Mouse (Mus musculus) thymus, adult 2 months (tissue): ENCODE measurements around the gene Adat3. TPM values are rescaled to one million over a fixed set of nuclear protein-coding genes. Genes with fewer than 3 reads are reported as not detected.
"Not testable (repeated sequence)": the region's sequence is repeated elsewhere in the genome, so short reads cannot be mapped to it uniquely, and the experiment has no call there.

ENCODE experiments used
- DNase-seq: peaks from one replicate; pipeline ENCODE4 v3.0.0; 2021
- H3K27ac ChIP-seq: fragments of 200-500 bp; 2 replicates; pipeline ENCODE4 v1.5.1; 2012; ENCODE audit warnings: low read length, control low read depth; ENCODE audit not compliant: control insufficient read depth, insufficient read depth
- H3K27me3 ChIP-seq: fragments of 200-500 bp; 2 replicates; pipeline ENCODE4 v1.6.1; 2012; ENCODE audit warnings: mild to moderate bottlenecking, low read length, moderate library complexity, mixed read lengths; ENCODE audit not compliant: control insufficient read depth, insufficient read depth
- H3K36me3 ChIP-seq: fragments of 200-500 bp; 2 replicates; pipeline ENCODE4 v1.6.1; 2012; ENCODE audit warnings: mild to moderate bottlenecking, low read length, moderate library complexity; ENCODE audit not compliant: control insufficient read depth, insufficient read depth
- H3K4me1 ChIP-seq: fragments of 200-500 bp; replicated peaks from 2 replicates; pipeline ENCODE4 v1.6.1; 2012; ENCODE audit warnings: low read length; ENCODE audit not compliant: control insufficient read depth, insufficient read depth
- H3K4me3 ChIP-seq: fragments of 200-500 bp; 2 replicates; pipeline ENCODE4 v1.5.1; 2012; ENCODE audit warnings: mild to moderate bottlenecking, low read length, control low read depth, moderate library complexity; ENCODE audit not compliant: control insufficient read depth, insufficient read depth
- CTCF ChIP-seq: fragments of 200-500 bp; IDR thresholded peaks from 2 replicates; pipeline ENCODE4 v1.5.1; 2012; ENCODE audit warnings: mild to moderate bottlenecking, control low read depth, low read length, moderate library complexity, borderline replicate concordance; ENCODE audit not compliant: control insufficient read depth, poor library complexity, insufficient read depth; ENCODE audit errors: extremely low read depth
- POLR2A ChIP-seq: fragments of 200-500 bp; IDR thresholded peaks from 2 replicates; pipeline ENCODE4 v1.6.1; 2012; ENCODE audit warnings: mild to moderate bottlenecking, low read length, control low read depth, moderate library complexity; ENCODE audit not compliant: control insufficient read depth, poor library complexity, insufficient read depth; ENCODE audit errors: extremely low read depth
- WGBS: fragments of 180-500 bp; shearing (Covaris S2); methylation state at CpG from one replicate; pipeline ENCODE4 v1.1.7; 2018; 5-methylcytosine and 5-hydroxymethylcytosine counted together
- polyA plus RNA-seq: library from polyadenylated mRNA; depleted of rRNA; stranded (reverse); fragments of >200 nt; gene quantifications from 2 replicates; pipeline ENCODE4 v1.2.3, GENCODE M21; 2012

Adat3 gene
- polyA plus RNA-seq, 1 experiment = 42.9 TPM

DNA sequence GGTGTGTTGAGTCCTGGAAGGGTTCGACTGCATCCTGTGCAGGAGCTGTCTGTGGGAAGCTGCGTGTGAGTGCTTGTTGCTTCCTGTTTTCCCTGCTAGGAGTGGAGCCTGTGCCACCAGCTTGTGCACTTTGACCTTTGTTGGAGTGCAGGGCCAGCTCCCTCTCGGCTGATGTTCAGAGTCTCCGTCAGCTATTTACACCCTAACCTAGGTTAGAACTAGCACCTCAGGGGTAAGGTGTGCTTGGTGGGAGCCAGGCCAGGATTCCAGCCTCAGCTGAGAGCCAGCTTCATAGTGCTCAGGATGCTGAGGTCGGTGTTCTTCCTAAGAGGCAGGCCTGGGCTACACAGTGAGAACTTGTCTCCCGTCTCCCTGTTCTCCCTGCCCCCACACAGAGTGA, 32.7 kb downstream of the Adat3 start:
- Histone ChIP-seq H3K4me1 (peaks cover 2% of the 10 kb centered on the region; the same call in 1 of the 2 replicates), H3K27me3 (no peaks in the 10 kb centered on the region), H3K4me3 (no peak overlapping the region), H3K27ac (no peak overlapping the region), H3K36me3 (peaks cover 57% of the 10 kb centered on the region)
- DNase-seq = no peak
- TF ChIP-seq POLR2A (no peak), CTCF (no peak)
- WGBS = 94% methylated on average over 6 of the region's 6 CpGs

DNA sequence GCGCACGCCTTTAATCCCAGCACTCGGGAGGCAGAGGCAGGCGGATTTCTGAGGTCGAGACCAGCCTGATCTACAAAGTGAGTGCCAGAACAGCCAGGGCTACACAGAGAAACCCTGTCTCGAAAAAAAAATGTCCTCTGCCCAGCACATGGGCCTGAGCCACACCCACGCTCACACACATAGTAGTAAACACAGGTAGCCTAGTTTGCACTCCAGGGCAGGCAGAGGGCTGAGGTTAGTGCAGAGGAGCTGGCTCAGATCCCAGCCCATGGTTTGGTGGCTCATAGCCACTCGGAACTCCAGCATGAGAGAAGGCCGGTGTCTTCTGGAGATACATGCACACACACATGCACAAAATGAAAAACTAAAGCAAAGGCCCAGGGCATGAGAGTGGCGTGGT, 44.3 kb downstream of the Adat3 start:
- no peaks in the 10 kb centered on the region for H3K36me3 ChIP-seq
- no peaks in the 10 kb centered on the region for H3K27me3 ChIP-seq
- no peak for DNase-seq
- no peak overlapping the region for H3K4me3 ChIP-seq
- H3K4me1 ChIP-seq = no peaks in the 10 kb centered on the region; the same call in 1 of the 2 replicates
- no peak for TF ChIP-seq POLR2A
- TF ChIP-seq CTCF = no peak
- no peak overlapping the region for H3K27ac ChIP-seq
- WGBS = 97% methylated on average over 10 of the region's 10 CpGs

DNA sequence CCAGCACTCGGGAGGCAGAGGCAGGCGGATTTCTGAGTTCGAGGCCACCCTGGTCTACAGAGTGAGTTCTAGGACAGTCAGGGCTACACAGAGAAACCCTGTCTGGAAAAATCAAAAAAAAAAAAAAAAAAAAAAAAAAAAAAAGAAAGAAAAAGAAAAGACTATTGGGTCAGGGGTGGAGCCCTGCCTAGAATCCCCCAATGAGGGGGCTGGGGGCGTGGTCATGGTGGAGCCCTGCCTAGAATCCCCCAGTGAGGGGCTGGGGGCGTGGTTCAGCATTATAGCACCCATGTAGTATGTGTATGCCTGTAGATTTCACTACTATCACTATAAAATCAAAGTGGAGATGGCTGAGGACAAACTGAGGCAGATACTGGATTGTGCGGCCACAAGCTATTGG, 47.2 kb downstream of the Adat3 start:
- H3K4me1 ChIP-seq, DNase-seq, H3K27ac ChIP-seq, H3K27me3 ChIP-seq, H3K36me3 ChIP-seq, H3K4me3 ChIP-seq: not testable (repeated sequence)
- 95% methylated on average over 6 of the region's 6 CpGs for WGBS

DNA sequence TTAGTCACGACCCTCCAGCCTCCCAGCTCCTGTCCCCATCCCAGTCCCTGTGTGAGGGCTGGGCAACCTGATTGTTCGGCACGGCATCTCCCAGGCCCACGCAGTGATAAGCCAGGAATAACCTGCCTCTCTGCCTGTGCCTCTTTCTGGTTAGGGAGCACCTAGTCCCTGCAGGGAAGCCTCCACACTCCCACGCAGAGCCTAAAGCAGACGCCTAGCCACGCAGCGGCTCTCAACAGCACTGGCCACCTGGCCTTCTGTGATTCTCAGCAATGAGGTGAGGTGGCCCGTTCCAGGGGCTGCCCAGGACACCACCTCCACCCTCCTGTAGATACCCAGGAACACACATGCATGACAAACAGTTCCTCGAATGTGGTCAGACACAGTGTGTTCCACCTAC, 47.7 kb downstream of the Adat3 start:
- Histone ChIP-seq H3K36me3 (no peaks in the 10 kb centered on the region), H3K27me3 (no peaks in the 10 kb centered on the region), H3K4me1 (peaks cover 11% of the 10 kb centered on the region), H3K4me3 (no peak overlapping the region), H3K27ac (no peak overlapping the region)
- no peak for DNase-seq
- TF ChIP-seq CTCF (no peak), POLR2A (no peak)
- 95% methylated on average over 10 of the region's 10 CpGs for WGBS

DNA sequence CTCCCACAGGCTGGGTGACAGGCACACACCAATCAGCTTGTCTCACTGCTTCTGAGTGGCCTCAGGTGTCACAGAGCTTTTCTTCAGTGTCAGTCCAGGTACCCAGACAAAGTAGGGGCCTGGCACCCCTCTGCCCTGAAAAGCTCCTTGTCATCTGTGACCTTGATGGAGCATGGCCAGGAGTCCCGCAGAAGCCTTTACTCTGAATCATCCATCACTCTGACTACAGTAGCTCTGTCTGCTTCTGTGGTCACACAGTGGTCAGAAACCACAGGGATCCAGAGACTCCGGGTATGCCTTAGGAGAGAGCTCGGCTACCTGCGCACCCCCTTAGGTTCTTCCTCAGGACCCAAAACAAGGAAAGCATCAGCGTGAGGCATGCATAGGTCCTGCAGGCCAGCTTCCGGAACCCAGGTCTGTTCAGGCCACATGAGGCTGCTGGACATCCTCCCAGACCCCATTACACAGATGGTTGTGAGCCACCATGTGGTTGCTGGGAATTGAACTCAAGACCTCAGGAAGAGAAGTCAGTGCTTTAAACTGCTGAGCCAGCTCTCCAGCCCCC, 50.6 kb downstream of the Adat3 start:
- Histone ChIP-seq H3K27ac (no peak overlapping the region), H3K4me3 (no peak overlapping the region), H3K27me3 (no peaks in the 10 kb centered on the region), H3K4me1 (peaks cover 33% of the 10 kb centered on the region), H3K36me3 (no peaks in the 10 kb centered on the region)
- 89% methylated on average over 6 of the region's 6 CpGs for WGBS
- DNase-seq = no peak
- TF ChIP-seq POLR2A (no peak), CTCF (no peak)

DNA sequence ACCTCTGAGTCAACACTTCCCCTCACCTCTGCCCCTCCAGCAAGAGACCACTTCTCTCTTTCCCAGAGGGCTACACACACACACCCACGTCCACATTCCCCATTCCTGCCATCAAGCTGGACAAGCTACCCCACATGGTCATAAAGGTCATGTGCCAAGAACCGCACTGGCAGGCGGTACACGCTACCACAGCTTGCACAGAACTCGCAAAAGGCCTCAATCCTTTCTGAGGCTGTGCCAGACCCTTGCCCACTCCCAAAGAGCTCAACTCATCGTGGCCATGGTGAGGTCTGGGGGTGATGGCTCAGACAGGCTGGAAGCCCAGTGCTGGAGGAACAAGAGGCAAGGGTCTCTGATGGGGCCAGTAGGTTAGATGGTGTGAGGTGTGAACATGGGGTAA, 52.2 kb downstream of the Adat3 start:
- Histone ChIP-seq H3K4me3 (no peak overlapping the region), H3K27ac (no peak overlapping the region), H3K36me3 (no peaks in the 10 kb centered on the region), H3K27me3 (no peaks in the 10 kb centered on the region), H3K4me1 (peaks cover 43% of the 10 kb centered on the region)
- DNase-seq = no peak
- TF ChIP-seq CTCF (no peak), POLR2A (no peak)
- 84% methylated on average over 6 of the region's 6 CpGs for WGBS

DNA sequence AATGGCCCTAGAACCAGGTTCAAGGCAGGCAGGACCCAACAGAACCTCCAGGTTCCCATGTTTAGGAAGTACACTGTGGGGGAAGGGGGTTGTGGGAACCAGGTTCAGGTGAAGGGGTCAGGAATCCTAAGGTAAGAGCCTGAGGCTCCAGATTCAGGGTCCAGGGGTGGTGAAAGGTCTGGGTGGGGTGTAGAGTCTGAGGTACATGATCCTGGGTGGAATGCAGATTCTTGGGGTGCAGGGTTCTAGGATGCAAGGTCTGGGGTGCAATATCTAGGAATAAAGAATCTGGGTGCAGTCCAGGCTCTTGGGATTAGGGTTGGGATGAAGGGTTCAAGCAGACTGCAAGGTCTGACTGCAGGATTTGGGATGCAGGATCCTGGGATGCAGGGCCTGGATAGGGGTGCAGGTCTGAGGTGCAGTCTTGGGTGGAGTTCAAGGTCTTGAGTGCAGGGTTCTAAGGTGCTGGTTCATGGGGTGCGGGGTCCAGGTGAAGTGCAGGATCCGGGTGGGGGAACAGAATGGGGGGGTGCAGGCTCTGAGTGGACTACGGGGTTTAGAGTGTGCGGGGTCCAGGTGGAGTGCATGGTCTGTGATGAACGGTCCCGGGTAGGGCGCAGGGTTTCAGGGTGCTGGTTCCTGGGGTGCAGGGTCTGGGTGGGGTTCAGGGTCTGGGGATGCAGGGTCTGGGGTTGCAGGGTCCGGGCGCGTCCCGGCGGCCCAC, 52.9 kb downstream of the Adat3 start:
- Histone ChIP-seq H3K4me3 (peak overlapping the region; percentile 55), H3K27me3 (no peaks in the 10 kb centered on the region), H3K4me1 (peaks cover 43% of the 10 kb centered on the region), H3K27ac (no peak overlapping the region), H3K36me3 (no peaks in the 10 kb centered on the region)
- no peak for DNase-seq
- 2% methylated on average over 12 of the region's 12 CpGs for WGBS
- TF ChIP-seq CTCF (no peak), POLR2A (no peak)
